Mouse (Mus musculus): ENCODE measurements around the gene Fkbp14.

Gene Fkbp14

DNA sequence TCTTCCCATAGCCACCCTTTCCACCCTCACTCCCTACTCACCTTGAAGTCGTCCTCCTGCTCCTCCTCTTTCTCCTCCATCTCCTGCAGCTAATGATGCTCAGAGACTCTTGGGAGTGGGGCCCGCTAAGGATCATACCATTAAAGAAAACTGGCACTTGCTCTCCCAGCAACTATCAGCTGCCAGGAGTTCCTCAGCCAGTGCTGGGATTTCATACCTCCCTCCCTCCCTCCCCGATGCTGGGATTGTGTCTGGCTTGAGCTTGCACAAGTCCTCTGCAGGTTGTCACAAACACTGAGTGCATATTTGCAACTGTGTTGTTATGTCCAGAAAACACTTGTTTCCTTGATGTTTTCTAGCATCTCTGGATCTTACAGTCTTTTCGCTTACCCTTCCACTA is at the start of gene Fkbp14:
Gene Fkbp14 (minus strand): TSS at position 101 of the 400 bp plus-strand sequence.
- no peak for DNase-seq

DNA sequence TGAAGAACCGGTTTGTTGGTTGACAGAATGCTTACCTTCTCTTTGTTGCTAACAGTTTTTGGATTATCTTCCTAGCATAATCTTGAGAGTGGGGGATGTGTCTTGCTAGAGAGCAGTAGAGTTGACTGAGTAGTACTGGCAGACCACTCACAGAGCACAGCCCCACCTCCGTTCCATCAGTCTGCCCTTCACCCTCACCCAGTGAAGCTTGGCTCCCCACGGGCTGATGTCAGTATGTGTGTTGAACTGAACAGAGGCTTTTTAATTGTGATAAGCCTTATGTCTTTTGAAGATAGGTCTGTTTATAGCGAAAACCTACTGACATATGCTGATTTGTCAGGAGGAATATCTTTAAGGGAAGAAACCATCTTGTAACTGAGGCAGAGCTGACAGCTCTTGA is 46.1 kb upstream of the Fkbp14 start:
- DNase-seq = no peak

DNA sequence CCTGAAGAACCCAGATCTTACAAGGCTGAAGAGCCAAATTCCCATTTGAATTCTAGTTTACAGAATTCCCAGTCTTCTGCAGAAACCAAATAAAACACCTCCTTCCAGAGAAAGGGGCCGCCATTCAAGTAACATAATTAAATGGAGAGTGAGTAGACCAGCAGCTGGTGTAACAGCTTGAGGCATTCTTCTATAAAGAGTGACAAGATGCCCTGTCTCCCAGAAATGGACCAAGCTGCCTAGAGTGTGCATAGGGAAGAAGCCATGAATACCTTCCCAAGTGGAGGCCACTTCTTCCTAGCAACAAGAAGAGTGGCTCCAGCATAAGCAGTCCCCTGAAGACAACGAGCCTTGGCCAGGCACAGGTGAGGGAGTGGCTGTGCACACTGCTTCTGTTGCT is 44.8 kb upstream of the Fkbp14 start:
- DNase-seq = no peak

DNA sequence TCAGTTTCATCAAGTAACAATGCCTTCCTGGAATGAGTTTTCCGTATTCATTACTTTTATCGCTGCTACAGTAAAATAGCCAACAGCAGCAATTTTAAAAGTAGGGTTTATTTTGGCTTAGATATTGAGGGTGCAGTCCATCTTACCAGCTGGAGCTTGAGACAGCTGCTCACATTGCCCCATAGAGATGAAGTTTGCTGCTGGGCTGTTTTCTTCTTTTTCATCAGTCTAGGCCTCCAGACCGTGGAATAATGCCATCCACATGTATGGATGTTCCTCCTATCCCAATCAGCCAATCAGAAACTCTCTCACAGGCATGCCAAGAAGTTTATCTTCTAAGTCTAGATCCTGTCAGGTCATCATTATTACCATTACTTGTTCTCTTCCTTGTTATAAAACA is 42.8 kb upstream of the Fkbp14 start:
- DNase-seq = no peak

DNA sequence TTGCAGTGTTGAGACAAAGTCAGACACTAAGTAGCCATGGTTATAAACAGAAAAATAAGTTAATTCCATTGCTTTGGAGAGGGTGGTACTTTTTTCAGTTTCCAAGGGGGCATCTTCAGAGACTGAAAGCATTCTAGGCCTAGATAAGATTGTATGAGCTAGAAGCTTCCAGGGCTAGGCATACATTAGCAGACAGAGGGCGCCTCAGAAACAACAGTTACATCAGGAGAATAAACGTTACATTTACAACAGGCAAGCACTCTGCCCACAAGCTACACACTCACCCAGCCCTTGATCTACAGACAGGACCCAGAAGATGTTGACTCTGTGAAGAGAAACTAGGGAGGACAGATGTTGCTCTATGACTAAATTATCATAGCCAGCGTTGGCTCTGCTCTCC is 34.4 kb upstream of the Fkbp14 start:
- no peak for DNase-seq

DNA sequence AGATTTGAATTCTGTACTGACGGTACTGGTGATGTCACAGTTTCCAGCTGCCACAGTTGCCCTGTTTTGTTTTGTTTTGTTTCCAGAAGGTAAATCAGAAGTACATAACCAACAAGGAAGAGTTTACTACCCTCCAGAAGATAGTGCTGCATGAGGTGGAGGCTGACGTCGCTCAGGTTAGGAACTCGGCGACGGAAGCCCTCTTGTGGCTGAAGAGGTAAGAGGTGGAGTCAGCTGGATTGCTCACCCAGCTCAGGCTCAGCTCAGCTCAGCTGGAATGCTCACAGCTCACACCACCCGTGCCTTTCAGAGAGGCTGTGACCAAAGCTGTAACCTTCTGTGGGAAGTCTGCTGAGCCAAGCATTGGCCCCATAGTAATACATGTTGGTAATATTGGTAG is 32.6 kb upstream of the Fkbp14 start:
- DNase-seq = no peak

DNA sequence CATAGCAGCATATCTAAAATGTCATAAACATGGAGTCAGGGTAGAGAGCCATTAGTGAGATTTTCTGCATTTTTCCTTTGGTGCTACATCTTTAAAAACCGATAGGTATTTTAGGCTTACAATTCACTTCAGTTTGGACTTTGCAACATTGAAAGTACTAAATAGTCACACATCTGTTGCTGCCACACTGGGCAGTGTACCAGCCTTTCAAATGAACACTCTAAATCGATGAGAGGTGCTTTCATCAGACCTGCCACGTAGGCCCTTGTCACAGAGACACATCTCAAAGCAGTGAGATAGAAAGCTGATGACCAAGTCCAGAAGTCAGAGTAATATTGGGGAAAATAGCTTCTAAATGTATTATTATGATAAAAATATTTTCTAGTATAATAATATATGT is 31.3 kb upstream of the Fkbp14 start:
- no peak for DNase-seq

DNA sequence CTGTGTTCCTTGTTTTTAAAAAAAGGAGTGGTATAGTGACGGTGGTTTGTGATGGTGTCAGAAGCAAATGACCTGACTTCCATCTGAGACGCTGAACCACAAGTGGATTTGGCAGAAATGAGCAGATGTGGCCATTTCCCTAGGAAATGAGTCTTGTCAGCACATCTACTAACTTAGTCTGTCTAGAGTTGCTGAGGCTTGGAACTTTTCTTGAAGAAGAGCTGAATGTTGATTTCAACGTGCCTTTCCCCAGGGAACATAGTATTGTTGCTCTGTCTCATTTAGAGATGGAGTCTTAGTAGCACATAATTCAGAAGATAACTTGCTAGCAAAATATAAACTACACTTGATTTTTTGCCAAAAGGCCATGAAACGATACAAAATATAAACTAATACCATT is 23.2 kb upstream of the Fkbp14 start:
- DNase-seq = no peak

DNA sequence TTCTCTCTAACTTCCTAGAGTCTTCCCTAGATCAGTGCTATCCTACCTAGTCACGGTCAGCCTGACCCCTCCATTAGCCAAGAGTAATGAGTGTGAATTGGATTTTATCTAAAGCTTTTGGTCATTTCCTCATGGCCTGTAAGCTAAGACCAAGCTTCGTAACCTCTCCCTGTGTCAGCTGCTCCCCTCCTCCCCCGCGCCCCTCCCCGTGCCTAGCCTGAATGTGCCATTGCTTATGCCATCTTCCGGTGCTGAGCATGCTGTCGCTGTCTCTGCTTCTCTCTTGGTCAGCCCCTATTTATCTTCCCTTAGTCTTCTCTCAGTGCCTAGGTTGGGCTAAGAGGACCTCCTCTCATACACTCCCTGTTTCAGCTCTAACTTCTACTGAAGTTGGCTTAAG is 22.4 kb upstream of the Fkbp14 start:
- no peak for DNase-seq

DNA sequence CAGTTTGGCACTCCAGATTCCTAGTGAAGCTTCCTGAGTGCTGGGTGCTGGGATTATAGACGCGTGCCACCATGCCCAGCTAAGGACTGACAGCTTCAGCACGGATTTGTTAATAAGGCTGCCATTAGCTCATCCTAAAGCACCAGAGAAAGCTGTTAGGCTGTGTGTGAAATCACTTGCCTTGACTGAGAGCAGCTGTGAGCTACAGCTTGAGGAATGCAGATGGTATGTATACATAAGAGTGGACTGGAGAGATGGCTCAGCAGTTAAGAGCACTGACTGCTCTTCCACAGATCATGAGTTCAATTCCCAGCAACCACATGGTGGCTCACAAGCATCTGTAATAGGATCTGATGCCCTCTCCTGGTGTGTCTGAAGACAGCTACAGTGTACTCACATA is 20.3 kb upstream of the Fkbp14 start:
- no peak for DNase-seq

DNA sequence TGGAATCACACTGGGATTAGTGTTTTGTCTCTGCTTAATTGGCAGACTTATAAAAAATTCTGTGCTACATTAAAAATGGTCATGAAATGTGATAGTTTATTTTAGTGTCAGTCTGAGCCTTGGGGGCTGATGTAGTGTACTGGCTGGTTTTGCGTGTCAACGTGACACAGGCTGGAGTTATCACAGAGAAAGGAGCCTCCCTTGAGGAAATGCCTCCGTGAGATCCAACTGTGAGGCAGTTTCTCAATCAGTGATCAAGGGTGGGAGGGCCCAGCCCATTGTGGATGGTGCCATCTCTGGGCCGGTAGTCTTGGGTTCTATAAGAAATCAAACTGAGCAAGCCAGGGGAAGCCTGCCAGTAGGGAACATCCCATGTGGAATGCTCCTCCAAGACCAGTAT is 9.1 kb upstream of the Fkbp14 start:
- no peak for DNase-seq

DNA sequence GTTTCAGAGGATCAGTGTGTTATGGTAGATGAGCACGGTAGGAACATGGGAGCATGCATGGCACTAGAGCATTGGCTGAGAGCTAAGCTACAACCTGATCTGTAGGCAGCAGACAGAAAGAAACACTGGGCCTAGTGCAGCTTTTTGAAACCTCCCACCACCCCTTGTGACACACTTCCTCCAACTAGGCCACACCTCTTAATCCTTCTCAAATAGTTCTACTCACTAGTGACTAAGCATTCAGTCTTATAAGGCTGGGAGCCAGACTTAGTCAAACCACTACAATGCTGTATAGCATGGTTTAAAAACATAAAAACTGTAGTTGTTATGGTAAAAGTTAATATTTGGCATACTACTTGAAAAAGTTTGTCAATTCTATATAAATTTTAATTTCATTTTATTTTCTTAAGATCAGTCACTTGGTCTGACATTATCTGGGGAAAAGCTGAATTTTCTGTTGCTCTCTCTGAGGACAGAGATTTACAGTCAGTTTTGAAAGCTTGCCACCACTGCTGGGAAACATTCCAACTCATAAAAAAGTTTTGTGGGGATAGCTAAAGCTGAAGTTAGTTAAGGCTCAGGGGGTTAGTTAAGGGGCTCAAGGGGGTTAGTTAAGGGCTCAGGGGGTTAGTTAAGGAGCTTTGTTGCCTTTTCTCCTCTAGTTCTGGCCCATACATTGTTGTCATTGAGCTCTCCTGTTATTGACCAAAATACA is 7.0 kb upstream of the Fkbp14 start:
- no peak for DNase-seq

DNA sequence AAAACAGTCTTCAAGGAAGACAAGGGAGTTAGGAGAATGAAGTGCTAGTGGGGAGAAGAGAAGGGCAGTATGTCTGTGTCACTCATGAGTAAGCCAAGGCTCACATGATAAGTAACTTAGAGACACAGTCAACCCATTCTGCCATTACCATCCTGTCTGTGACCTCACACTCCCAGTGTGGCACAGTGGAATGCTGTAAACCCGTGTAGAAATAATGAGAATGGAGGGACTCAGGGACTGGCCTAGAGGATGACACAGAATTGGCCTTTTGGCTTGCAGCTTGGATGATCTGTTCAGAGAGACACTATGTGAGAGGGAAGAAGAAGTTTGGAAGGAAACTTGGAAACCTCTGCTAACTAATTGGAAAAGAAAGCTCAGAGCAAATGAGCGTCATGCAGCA is 5.8 kb upstream of the Fkbp14 start:
- no peak for DNase-seq

DNA sequence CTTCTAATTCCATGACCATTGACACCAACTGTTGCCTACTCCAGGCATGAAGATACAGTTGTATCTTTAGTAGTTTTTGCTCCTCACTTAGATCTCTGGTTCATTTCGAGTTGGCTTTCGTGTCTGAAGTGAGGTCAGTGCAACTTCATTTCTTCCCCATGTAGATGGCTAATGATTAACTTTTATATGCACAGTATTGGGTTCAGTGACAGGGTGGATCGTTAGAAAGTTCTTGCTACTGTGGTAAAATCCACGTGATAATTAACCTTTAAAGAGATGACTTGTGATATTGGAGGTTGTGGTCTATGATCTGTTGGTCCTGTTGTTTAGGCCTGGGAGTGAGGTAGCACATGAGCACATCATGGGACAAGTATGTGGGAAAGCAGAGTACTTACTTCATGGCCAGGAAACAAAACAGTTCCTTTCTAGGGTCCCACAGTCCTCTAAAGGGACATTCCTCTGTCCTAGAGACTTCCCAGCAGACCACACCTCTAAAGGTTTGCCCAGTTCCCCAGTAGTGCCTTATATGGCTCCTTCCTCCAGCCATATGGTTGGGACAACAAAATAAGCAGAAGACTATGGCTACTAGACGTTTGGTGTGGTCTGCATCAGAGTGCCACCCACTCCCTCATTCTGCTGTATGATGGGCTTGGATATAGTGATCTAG is 3.7 kb upstream of the Fkbp14 start:
- no peak for DNase-seq

DNA sequence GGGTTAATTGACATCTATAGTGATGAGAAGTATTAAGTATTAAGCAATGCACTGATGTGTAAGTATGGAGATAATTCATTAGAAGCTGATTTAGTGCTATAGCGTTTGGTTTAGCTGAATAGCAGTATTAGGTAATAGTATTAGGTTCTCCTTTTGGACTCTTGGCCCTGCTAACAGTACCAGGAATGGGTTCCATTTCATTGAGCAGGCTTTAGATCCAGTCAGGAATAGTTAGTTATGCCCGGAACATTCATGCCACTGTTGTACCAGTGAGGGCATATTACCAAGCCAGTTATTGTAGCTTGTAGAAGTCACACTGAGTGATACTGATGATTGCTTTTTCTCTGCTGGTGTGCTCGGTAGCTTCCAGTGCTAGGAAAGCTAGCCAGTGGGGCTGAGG is 603 bp upstream of the Fkbp14 start:
- no peak for DNase-seq

DNA sequence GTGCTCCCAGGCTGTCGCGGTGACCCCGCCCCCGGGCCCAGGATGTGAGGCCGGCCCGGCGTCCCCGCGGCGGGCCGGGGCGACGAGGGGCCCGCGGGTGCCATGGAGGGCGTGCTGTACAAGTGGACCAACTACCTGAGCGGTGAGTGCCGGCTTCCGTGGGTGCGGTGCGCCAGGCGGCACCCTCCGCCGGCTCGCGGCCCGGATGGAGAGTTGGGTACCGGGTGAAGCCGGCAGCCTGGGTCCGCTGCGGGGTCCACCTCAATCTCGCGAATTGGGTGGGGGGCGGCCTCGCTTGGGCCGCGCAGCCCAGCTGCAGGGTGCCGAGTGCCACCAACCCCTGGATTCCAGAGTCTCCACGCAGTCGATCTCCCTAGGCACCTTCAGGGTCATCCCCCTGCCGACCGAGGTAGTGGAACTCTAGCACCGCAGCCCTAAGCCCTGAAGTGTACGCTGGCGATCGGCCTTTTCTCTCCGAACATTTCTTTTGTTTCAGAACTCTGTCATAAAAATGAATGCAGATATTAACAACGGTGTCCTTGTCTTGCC is 1.7 kb downstream of the Fkbp14 start:
- DNase-seq = no peak

DNA sequence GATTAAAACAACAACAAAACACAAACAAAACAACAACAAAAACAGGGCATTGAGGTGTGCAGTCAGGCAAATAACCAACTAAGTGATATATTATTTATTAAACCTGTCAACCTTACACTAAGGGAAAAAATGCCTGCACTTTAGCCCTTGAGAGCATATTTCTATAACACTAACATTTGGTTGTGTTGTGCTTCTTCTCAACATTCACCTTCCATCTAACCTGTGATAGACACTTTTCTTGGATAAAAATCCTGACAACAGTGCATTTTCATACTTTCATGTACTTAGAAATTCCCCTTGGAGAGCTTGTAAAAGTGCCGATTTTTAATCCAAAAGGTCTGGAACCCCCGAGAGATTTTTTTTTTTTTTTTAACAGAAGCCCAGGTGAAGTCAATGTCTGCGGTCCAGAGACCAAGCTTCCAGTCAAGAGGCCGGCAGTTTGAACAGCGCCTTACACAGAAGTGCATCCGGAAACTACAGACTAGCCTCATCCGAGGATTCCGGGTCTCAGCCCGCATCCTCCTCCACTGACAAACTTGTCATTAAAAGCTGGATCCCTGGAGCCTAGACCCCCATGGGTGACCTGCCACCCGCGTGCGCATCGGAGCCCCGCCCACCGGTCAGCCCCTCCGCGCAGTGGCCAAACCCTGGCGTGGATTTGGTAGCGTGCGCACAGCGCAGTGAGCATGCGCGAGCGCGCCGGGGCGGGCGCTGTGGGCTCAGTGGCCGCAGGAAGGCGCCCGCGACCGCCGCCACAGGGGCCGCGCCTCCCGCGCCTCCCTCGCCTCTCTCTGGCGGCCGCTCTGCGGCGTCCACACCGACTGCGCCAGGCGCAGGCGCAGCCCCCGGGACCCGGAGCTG is 2.4 kb downstream of the Fkbp14 start, which contains the start of gene Plekha8:
Gene Plekha8 (plus strand): TSS at position 643 of the 861 bp plus-strand sequence.
- DNase-seq = peak; percentile 93

DNA sequence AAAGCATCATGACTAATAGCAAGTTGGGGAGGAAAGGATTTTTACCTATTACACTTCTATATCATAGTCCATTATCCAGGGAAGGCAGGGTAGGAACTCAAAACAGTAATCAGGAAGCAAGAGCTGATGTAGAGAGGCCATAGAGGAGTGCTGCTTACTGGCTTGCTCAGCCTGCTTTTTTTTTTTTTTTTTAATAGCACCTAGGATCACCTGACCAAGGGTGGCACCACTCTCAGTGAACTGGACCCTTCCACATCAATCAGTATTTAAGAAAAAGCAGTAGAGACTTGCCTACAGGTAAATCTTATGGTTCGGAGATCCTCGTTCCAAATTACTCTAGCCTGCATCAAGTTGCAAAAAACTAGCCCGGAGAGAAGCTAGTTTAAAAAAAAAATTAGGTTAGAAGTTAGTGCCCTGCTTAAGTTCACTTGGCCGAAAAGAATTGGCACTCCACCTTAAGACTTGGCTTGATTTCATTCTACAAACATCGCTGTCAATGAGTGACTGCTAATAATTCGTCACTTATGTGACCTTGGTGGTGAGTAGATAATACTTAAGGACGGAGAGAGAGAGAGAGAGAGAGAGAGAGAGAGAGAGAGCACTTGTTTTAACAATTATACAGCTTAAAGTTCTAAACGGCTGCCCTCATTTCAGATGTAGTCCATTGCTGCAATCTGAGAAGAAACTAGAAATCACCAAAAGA is 3.2 kb downstream of the Fkbp14 start:
- DNase-seq = no peak

DNA sequence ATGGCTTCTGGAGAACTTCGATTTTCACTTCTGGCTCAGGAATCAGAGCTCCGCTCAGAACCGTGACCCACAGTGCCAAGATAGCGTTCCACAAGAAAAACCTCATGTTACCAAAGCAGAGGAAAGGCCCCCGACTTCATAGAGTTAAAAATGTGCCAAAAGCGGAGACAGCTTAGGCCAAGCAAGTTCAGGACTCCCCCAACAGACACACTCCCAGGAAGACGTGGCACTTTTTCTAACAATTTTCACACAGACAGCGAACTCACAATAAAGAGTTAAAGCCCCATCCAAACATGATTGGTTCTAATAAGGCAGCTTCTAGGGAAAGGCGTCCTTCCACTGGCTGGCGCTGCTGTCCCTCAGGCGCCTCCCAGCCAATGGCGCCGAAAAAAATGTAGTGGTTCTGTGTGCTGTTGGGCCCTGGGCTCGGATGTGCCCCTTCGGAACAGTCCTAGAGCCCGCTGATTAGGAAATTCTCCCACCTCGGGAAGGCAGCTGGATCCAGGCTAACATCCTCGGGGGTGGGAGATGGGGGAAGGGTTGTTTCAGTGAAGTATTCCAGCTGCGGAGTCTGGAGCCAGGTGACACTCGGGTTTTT is 4.1 kb downstream of the Fkbp14 start:
- peak; percentile 94 for DNase-seq

DNA sequence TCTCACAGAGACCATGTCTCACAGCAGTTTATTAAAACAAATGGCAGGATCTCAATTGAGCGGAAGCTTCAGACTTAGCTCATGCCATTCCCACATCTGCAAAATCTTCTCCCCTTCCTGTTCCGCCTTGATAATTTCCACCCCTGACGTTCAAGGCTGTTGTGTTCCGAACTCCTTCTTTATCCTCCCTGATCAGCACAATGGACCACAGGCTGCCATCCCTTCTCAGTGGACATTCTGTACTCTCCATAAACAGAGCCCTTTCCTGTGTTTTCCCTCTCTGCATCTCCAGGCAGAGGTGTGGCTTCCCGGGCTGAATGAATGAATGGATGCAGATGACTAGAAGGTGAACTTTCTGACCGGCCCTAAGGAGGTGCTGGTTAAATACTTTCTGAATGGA is 5.3 kb downstream of the Fkbp14 start:
- DNase-seq = no peak

DNA sequence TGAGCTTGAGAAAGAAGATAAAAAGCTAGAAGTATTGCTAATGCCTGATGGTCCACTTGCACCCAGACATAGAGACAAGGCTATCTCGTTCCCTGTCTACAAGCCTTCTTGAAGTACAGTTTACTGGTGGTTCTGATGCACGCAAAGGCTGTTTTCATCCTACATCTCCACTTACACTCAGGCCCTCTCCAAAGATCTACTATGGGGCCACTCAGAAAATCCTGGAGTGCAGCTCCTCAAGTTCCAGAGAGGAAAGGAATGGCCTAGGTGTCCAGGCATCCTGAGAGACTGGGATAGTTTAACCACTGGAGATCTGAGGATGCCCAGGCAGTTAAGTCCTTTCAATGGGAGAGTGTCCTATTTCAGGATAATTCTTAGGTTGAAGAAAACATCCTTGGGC is 6.4 kb downstream of the Fkbp14 start:
- no peak for DNase-seq

DNA sequence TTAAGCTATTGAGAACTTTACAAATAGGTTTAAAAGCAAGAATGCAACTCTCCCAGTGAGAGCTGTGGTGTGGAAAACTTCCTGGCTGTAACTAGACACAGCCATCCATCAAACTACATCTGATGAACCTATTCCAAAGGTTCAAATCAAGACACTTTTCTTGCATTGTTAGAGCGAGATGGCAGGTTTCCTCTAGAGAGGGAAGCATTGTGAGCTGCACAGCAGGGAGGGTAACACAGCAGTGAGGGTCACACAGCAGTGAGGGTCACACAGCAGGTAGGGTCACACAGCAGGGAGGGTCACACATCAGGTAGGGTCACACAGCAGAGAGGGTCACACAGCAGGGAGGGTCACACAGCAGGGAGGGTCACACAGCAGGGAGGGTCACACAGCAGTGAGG is 8.9 kb downstream of the Fkbp14 start:
- DNase-seq = no peak

DNA sequence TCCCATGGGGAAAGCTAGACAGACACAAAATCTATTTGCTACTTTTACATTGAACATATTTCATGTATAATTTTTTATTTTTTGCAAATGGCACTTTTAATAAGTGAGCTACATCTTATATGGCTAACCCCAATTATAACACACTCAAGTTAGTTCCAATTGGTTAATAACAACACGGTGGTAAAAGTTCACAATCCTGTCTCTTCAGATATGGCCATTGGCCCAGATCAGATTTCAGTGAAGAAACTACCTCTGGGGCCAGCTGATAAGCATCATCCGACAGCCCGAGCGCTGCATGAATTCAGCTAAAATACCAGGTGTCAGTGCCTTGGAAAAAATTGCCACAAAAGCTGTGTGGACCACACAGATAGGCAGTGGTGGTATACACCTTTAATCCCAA is 9.4 kb downstream of the Fkbp14 start:
- DNase-seq = no peak

Measured in cerebellum, adult 11-12 months (tissue).